Mouse (Mus musculus) erythroblast, embryonic 14.5 days (primary cell): ENCODE results near the gene Sumo2.

Source experiments
- GATA1 ChIP-seq: IDR thresholded peaks from 2 replicates; pipeline ENCODE4 v1.6.1; 2012; ENCODE audit warnings: low read length, inconsistent platforms, mixed read lengths
- TAL1 ChIP-seq: IDR thresholded peaks from 3 replicates; pipeline ENCODE4 v1.6.1; 2012; ENCODE audit warnings: low read length, inconsistent platforms, mixed read lengths

DNA sequence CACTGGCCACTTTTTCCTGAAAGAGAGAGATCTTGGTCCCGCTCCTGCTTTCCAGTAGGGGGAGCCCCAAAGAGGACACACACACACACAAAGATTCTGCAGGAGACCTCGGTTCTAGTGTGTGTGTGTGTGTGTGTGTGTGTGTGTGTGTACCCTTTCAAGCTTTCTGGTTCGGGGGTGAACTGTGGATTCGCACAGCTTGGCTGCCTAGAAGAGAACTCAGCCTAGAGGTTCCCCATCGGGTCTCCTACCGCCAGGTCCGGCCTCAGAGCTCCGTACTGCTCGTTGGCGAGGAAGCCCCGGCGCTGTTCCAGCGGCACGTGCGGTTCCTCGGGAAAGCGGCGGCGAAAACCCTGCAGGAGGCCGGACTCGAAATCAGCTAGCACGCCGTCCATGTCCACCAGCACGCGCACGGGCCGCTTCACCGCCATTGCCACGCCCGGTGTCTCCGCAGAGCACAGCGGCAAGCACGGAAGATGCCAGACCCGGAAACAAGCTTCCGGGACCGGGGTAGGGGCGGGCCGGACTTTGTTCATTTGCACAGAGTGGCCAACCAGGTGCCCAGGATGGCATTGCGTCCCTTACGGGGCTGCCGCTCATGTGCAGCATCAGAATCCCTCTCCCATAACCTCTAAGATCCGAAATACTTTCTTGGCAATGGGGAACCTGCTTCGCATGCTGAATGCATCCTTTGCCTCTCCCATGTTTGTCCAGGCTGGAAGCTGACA is 44.6 kb downstream of the Sumo2 start, which contains the start of gene Nt5c:
- TF ChIP-seq GATA1, result no peak
- no peak for TF ChIP-seq TAL1
